Mouse (Mus musculus) heart, embryonic 15.5 days (tissue): Measurements from ENCODE around the gene Rims4. TPM values are rescaled to one million over a fixed set of nuclear protein-coding genes. Genes with fewer than 3 reads are reported as not detected.

Experiments used
- ATAC-seq: fragments of 200-750 bp; cut with Nextera tagmentation; replicated peaks from 2 replicates; pipeline ENCODE4 v1.8.0; 2017; ENCODE audit warnings: low read depth, moderate TSS enrichment; ENCODE audit not compliant: insufficient number of reproducible peaks, insufficient read depth, low FRiP score
- H3K27ac ChIP-seq: fragments of 300-500 bp; sonication (generic); 2 replicates; pipeline ENCODE4 v1.5.1; 2015; ENCODE audit warnings: mild to moderate bottlenecking, inconsistent platforms
- H3K27me3 ChIP-seq: fragments of 300-500 bp; sonication (generic); 2 replicates; pipeline ENCODE4 v1.6.1; 2015; ENCODE audit warnings: inconsistent platforms
- H3K36me3 ChIP-seq: fragments of 300-500 bp; sonication (generic); 2 replicates; pipeline ENCODE4 v1.6.1; 2015; ENCODE audit warnings: mild to moderate bottlenecking, inconsistent platforms
- H3K4me1 ChIP-seq: fragments of 300-500 bp; sonication (generic); replicated peaks from 2 replicates; pipeline ENCODE4 v1.6.1; 2015; ENCODE audit warnings: inconsistent platforms
- H3K4me2 ChIP-seq: fragments of 300-500 bp; sonication (generic); 2 replicates; pipeline ENCODE4 v1.6.1; 2015; ENCODE audit warnings: inconsistent platforms, mild to moderate bottlenecking, moderate library complexity
- H3K4me3 ChIP-seq: fragments of 300-500 bp; sonication (generic); 2 replicates; pipeline ENCODE4 v1.5.1; 2015; ENCODE audit warnings: mild to moderate bottlenecking, inconsistent platforms
- H3K9ac ChIP-seq: fragments of 300-500 bp; sonication (generic); 2 replicates; pipeline ENCODE4 v1.6.1; 2015; ENCODE audit warnings: mild to moderate bottlenecking, inconsistent platforms
- H3K9me3 ChIP-seq: fragments of 300-500 bp; sonication (generic); replicated peaks from 2 replicates; pipeline ENCODE4 v1.6.1; 2016; ENCODE audit warnings: inconsistent platforms
- WGBS: fragments of 180-500 bp; shearing (Covaris S2); methylation state at CpG from one replicate; pipeline ENCODE4 v1.1.7; 2015; ENCODE audit warnings: mixed read lengths; 5-methylcytosine and 5-hydroxymethylcytosine counted together
- polyA plus RNA-seq: library from polyadenylated mRNA; unstranded; fragments of >200 nt; fragmentation: Nextera tagmentation; extraction: Ambion mirVana; gene quantifications from 2 replicates; pipeline ENCODE4 v1.2.1, GENCODE M21; 2015

The Rims4 gene
- polyA plus RNA-seq, 1 experiment from 2014 or later, result 0.31 TPM

GRCm38 (mm10) chr2:163890586-163890985, 27.9 kb downstream of the Rims4 start:
- Histone ChIP-seq H3K27me3 (peaks cover 15% of the 10 kb centered on the region), H3K4me3 (no peak overlapping the region), H3K4me2 (no peak overlapping the region), H3K9me3 (no peaks in the 10 kb centered on the region), H3K4me1 (no peaks in the 10 kb centered on the region), H3K27ac (no peak overlapping the region), H3K36me3 (no peaks in the 10 kb centered on the region), H3K9ac (no peak overlapping the region)
- no peak for ATAC-seq
- WGBS, result 73% methylated on average over 11 of the region's 11 CpGs

GRCm38 (mm10) chr2:163889411-163889810, 29.1 kb downstream of the Rims4 start:
- H3K36me3 ChIP-seq, result no peaks in the 10 kb centered on the region
- WGBS, result 22% methylated on average over 6 of the region's 6 CpGs
- no peaks in the 10 kb centered on the region for H3K4me1 ChIP-seq
- H3K9me3 ChIP-seq, result no peaks in the 10 kb centered on the region
- H3K4me2 ChIP-seq, result no peak overlapping the region
- ATAC-seq, result no peak
- no peak overlapping the region for H3K4me3 ChIP-seq
- no peak overlapping the region for H3K9ac ChIP-seq
- peaks cover 17% of the 10 kb centered on the region for H3K27me3 ChIP-seq
- no peak overlapping the region for H3K27ac ChIP-seq

DNA sequence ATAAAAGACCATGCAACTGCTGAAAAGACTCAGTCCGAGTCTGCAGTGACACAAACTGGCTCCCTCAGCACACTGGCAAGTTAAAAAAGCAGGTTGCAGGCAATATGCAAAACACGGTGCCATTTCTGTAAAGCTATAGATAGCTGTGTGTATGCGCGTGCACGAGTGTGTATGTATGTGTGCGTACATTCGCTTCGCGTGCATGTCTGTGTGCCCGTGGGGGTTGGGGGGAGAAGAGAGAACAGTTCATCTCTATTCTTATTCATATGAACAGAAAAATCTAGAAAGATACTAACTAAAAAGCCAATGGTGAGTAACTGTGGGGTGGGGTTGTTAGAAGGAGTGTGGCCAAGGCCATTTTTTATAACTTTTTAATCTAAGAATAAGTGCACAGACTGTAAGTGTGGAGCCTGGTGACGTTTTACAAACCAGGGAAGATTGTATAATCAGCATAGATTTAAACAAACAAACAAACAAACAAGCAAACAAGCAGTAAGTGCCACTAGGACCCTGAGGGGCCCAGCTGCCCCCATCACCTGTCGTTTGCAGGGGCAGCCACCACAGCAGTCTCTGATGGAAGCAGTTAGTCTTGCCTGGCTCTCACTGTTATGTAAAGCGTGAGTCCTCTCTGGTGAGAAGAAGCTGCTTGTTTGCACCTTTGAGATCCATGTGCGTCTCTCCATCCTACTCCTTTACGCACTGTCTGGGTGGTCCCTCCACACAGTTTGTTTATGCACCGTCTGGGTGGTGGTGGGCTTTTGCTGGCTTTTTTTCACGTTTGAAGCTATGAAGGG, 35.4 kb downstream of the Rims4 start:
- WGBS, result 62% methylated on average over 17 of the region's 17 CpGs
- H3K4me1 ChIP-seq, result 0 out of 2 replicates have a peak, but pooled peaks cover 2% of the 10 kb centered on the region
- no peak overlapping the region for H3K4me2 ChIP-seq
- no peak overlapping the region for H3K9ac ChIP-seq
- no peak overlapping the region for H3K4me3 ChIP-seq
- no peaks in the 10 kb centered on the region for H3K9me3 ChIP-seq
- peaks cover 51% of the 10 kb centered on the region for H3K27me3 ChIP-seq
- ATAC-seq, result no peak
- no peaks in the 10 kb centered on the region for H3K36me3 ChIP-seq
- no peak overlapping the region for H3K27ac ChIP-seq

- H3K4me2 ChIP-seq, result no peak overlapping the region
- 59% methylated on average over 6 of the region's 6 CpGs for WGBS
- 0 out of 2 replicates have a peak, but pooled peaks have one; percentile 33 for ATAC-seq
- peaks cover 60% of the 10 kb centered on the region for H3K27me3 ChIP-seq
- H3K9me3 ChIP-seq, result no peaks in the 10 kb centered on the region
- peaks cover 4% of the 10 kb centered on the region for H3K4me1 ChIP-seq
- no peak overlapping the region for H3K9ac ChIP-seq
- H3K27ac ChIP-seq, result no peak overlapping the region
- no peaks in the 10 kb centered on the region for H3K36me3 ChIP-seq
- no peak overlapping the region for H3K4me3 ChIP-seq
These were observed 37.6 kb downstream of the Rims4 start for GRCm38 (mm10) chr2:163880891-163881290.

DNA sequence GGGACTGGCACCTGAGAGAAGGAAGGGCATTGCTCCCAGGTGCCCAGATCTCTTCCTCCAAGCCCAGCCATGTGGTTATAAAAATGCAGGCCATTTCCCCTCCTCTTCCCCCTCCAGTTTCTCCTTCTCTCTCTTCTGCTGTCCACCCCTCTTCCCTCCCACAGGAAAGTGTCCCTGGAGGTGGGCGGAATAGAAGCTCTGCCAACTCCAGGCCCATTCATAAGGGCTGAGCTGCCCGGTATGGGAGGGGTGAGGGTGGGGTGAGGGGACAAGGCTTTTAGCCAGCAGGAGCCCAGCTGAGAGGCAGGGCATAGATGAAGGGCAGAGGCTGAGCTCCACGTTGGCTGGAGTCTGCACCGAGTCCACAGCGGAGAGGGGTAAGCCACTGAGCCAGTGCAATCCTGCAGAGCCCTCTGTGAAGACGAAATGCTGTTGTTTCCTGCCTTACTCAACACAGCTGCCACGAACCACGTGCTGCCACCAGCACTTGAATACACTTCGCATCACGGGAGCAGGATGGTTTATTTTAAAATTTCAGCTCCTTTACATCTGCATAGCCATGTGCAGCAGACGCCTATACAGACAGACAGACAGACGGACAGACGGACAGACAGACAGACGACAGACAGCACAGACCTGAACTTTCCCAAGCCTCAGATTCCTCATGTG, 41.5 kb downstream of the Rims4 start:
- 65% methylated on average over 14 of the region's 14 CpGs for WGBS
- H3K4me1 ChIP-seq, result peaks cover 16% of the 10 kb centered on the region
- peaks cover 47% of the 10 kb centered on the region for H3K27me3 ChIP-seq
- no peak overlapping the region for H3K4me3 ChIP-seq
- ATAC-seq, result no peak
- H3K27ac ChIP-seq, result no peak overlapping the region
- no peak overlapping the region for H3K4me2 ChIP-seq
- no peaks in the 10 kb centered on the region for H3K9me3 ChIP-seq
- no peaks in the 10 kb centered on the region for H3K36me3 ChIP-seq
- H3K9ac ChIP-seq, result no peak overlapping the region

- Histone ChIP-seq H3K4me3 (no peak overlapping the region), H3K9me3 (no peaks in the 10 kb centered on the region), H3K27me3 (peaks cover 42% of the 10 kb centered on the region), H3K27ac (no peak overlapping the region), H3K9ac (no peak overlapping the region), H3K4me1 (peaks cover 14% of the 10 kb centered on the region), H3K4me2 (no peak overlapping the region), H3K36me3 (no peaks in the 10 kb centered on the region)
- 61% methylated on average over 7 of the region's 7 CpGs for WGBS
- ATAC-seq, result no peak
These were observed 43.0 kb downstream of the Rims4 start for GRCm38 (mm10) chr2:163875484-163875883.

DNA sequence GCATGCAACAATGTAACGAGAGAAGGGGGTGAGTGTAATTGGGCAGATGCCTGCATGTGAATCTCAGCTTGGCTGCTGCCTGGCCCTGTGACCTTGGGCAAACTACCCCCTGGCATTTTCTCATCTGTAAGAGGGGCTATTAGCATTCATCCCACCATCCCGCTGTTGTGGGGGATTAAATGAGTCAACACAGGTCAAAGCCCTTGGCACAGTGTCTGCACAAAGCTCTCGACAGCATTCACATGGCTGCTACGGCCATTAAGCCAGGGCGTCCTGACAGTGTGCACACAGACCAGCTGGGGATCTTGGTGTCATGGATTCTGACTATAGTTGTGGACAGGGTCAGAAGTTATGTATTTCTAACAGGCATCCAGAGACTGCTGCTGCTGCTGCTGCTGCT, 43.6 kb downstream of the Rims4 start:
- H3K9me3 ChIP-seq, result no peaks in the 10 kb centered on the region
- no peak overlapping the region for H3K4me3 ChIP-seq
- no peak overlapping the region for H3K4me2 ChIP-seq
- WGBS, result 42% methylated on average over 5 of the region's 5 CpGs
- H3K9ac ChIP-seq, result no peak overlapping the region
- H3K27me3 ChIP-seq, result peaks cover 45% of the 10 kb centered on the region
- peaks cover 14% of the 10 kb centered on the region for H3K4me1 ChIP-seq
- no peak overlapping the region for H3K27ac ChIP-seq
- no peaks in the 10 kb centered on the region for H3K36me3 ChIP-seq
- ATAC-seq, result no peak

DNA sequence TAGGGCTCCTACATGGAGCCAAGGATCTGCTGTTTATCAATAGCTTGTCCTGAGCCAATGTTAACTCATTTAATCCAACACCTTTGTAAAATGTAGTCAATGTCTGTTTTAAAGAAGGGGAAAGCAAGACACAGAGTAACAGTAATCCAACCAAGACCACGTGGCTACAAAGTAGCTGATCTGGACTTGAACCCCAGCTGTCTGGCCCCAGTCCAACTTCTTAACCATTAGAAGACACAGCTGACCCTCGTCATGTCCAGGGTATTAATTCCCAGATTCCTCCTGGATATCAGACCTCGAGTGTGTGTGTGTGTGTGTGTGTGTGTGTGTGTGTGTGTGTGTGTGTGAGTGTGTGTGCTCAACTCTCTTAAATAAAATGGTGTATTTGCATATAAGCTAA, 46.6 kb downstream of the Rims4 start:
- 45% methylated on average over 3 of the region's 3 CpGs for WGBS
- no peak overlapping the region for H3K27ac ChIP-seq
- H3K9ac ChIP-seq, result no peak overlapping the region
- H3K4me1 ChIP-seq, result peaks cover 14% of the 10 kb centered on the region
- no peaks in the 10 kb centered on the region for H3K36me3 ChIP-seq
- H3K4me2 ChIP-seq, result no peak overlapping the region
- no peaks in the 10 kb centered on the region for H3K9me3 ChIP-seq
- H3K4me3 ChIP-seq, result no peak overlapping the region
- no peak for ATAC-seq
- H3K27me3 ChIP-seq, result peaks cover 33% of the 10 kb centered on the region

DNA sequence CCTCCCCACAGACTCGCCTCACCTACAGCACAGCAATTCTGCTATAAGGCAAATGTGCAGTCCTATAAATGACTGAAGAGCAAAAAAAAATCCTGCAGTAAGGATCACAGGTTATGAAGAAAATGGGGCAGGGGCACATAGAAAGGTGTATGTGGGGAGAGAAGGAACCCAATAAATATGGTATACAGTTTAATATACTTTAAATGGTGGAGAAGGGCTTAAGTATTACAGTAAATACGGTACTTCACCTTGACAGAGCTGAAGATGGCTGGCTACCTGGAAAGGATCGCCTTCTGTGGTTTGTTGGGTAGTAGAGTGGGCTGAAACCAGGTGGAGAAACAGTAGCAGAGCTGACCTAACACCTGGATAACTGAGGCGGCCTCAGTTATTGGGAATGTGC, 47.2 kb downstream of the Rims4 start:
- 84% methylated on average over 4 of the region's 4 CpGs for WGBS
- H3K4me2 ChIP-seq, result no peak overlapping the region
- peaks cover 37% of the 10 kb centered on the region for H3K27me3 ChIP-seq
- H3K4me1 ChIP-seq, result peaks cover 14% of the 10 kb centered on the region
- H3K27ac ChIP-seq, result no peak overlapping the region
- no peaks in the 10 kb centered on the region for H3K9me3 ChIP-seq
- no peak for ATAC-seq
- no peak overlapping the region for H3K4me3 ChIP-seq
- no peak overlapping the region for H3K9ac ChIP-seq
- no peaks in the 10 kb centered on the region for H3K36me3 ChIP-seq

DNA sequence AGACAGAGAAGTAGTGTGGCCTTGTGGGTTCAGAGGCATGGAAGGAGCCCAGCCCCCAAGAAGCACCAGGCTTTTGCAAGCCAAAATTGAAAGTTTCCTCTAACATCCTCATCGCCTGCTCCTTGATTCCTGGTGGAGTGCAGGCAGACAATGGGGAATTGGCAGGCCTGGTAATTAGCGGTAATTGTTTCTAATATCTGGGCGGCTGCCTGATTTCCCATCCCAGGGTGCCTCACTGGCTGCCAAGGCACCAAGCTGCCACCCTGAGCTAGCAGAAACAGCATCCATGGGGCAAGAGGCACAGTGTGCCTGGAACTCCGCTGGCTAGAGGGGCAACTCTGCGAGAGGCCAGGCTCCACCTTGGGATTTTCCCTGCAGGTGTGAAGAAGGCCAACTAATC, 48.7 kb downstream of the Rims4 start:
- Histone ChIP-seq H3K9me3 (no peaks in the 10 kb centered on the region), H3K9ac (no peak overlapping the region), H3K36me3 (no peaks in the 10 kb centered on the region), H3K4me1 (0 out of 2 replicates have a peak, but pooled peaks cover 2% of the 10 kb centered on the region), H3K27me3 (peaks cover 43% of the 10 kb centered on the region), H3K27ac (no peak overlapping the region), H3K4me3 (no peak overlapping the region), H3K4me2 (no peak overlapping the region)
- whole genome bisulfite sequencing, result 67% methylated on average over 5 of the region's 5 CpGs
- ATAC-seq, result no peak

- WGBS, result 67% methylated on average over 9 of the region's 9 CpGs
- Histone ChIP-seq H3K9ac (no peak overlapping the region), H3K27me3 (peaks cover 66% of the 10 kb centered on the region), H3K27ac (no peak overlapping the region), H3K4me1 (no peaks in the 10 kb centered on the region), H3K4me2 (no peak overlapping the region), H3K9me3 (no peaks in the 10 kb centered on the region), H3K4me3 (no peak overlapping the region), H3K36me3 (no peaks in the 10 kb centered on the region)
- ATAC-seq, result no peak
These were observed 52.4 kb downstream of the Rims4 start for GRCm38 (mm10) chr2:163866061-163866460.

DNA sequence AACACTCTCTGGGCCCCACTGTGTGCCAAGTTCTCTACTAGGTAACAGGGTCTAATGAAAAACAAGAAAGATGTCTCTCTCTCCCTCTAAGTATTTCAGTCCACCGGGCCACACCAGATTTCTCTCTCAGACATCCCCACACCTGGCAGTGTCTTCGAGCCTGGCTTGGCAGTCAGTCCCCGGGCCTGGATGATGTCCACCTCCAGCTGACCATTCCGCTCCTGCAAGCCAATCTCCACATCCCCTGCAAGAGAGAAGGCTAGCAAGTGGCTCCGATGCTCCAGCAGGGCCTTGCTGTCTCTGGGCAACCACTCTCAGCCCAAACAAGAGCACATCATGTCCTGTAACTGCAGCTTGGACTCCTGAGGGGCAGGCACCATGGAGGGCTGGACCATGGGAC, 53.2 kb downstream of the Rims4 start:
- 91% methylated on average over 5 of the region's 5 CpGs for WGBS
- H3K27ac ChIP-seq, result no peak overlapping the region
- no peaks in the 10 kb centered on the region for H3K36me3 ChIP-seq
- no peak overlapping the region for H3K4me3 ChIP-seq
- no peak overlapping the region for H3K4me2 ChIP-seq
- no peaks in the 10 kb centered on the region for H3K4me1 ChIP-seq
- H3K9ac ChIP-seq, result no peak overlapping the region
- peaks cover 66% of the 10 kb centered on the region for H3K27me3 ChIP-seq
- ATAC-seq, result no peak
- H3K9me3 ChIP-seq, result no peaks in the 10 kb centered on the region
